Mouse (Mus musculus) adipocyte (in vitro differentiated cells): ENCODE measurements at regions not wholly inside any gene's neighbourhood (a gene's known extent, or its start where the extent isn't known, plus 50 kb on each side); places are given as distances from the start of the nearest gene placed in this dataset.

Experiments
- DNase-seq: peaks from one replicate; pipeline ENCODE4 v3.0.0-alpha.2; 2016; ENCODE audit warnings: low spot score

GRCm38 (mm10) chr13:16315689-16316088 is 304.0 kb downstream of the Inhba start:
- DNase-seq = no peak

GRCm38 (mm10) chr13:16316581-16316980 is 304.9 kb downstream of the Inhba start:
- no peak for DNase-seq

- no peak for DNase-seq
These were observed 305.8 kb downstream of the Inhba start for GRCm38 (mm10) chr13:16317412-16317811.

- no peak for DNase-seq
These were observed 308.7 kb downstream of the Inhba start for GRCm38 (mm10) chr13:16320392-16320791.

- peak; percentile 30 for DNase-seq
These were observed 314.0 kb downstream of the Inhba start for GRCm38 (mm10) chr13:16325661-16326060.

GRCm38 (mm10) chr13:16341727-16342126 is 330.1 kb downstream of the Inhba start:
- DNase-seq = no peak

GRCm38 (mm10) chr13:16342171-16342570 is 330.5 kb downstream of the Inhba start:
- no peak for DNase-seq

- peak; percentile 4 for DNase-seq
These were observed 331.8 kb downstream of the Inhba start for GRCm38 (mm10) chr13:16343280-16343945.

GRCm38 (mm10) chr13:16349353-16349752 is 337.7 kb downstream of the Inhba start:
- no peak for DNase-seq

- DNase-seq = no peak
These were observed 338.4 kb downstream of the Inhba start for GRCm38 (mm10) chr13:16350061-16350460.

- DNase-seq = no peak
These were observed 343.7 kb downstream of the Inhba start for GRCm38 (mm10) chr13:16355316-16355715.

GRCm38 (mm10) chr13:16379492-16379891 is 367.8 kb downstream of the Inhba start:
- no peak for DNase-seq

GRCm38 (mm10) chr13:16379949-16380348 is 368.3 kb downstream of the Inhba start:
- no peak for DNase-seq

GRCm38 (mm10) chr13:16382936-16383511 is 371.4 kb downstream of the Inhba start:
- DNase-seq = no peak

GRCm38 (mm10) chr13:16416356-16417019 is 404.8 kb downstream of the Inhba start:
- peak; percentile 39 for DNase-seq

GRCm38 (mm10) chr13:16424147-16424546 is 412.5 kb downstream of the Inhba start:
- DNase-seq = peak; percentile 8

- no peak for DNase-seq
These were observed 423.8 kb downstream of the Inhba start for GRCm38 (mm10) chr13:16435436-16435835.

GRCm38 (mm10) chr13:16453234-16453633 is 441.6 kb downstream of the Inhba start:
- peak; percentile 5 for DNase-seq

- no peak for DNase-seq
These were observed 448.1 kb downstream of the Inhba start for GRCm38 (mm10) chr13:16459743-16460142.

GRCm38 (mm10) chr13:16461681-16462080 is 450.0 kb downstream of the Inhba start:
- no peak for DNase-seq

GRCm38 (mm10) chr13:16464823-16465222 is 453.2 kb downstream of the Inhba start:
- no peak for DNase-seq

GRCm38 (mm10) chr13:16465317-16465716 is 453.7 kb downstream of the Inhba start:
- DNase-seq = no peak

GRCm38 (mm10) chr13:16465812-16466211 is 454.2 kb downstream of the Inhba start:
- DNase-seq = no peak
